Mouse (Mus musculus): ENCODE results near the gene Calhm3.

Gene Calhm3

GRCm38 (mm10) chr19:47157664-47158063, at the start of gene Calhm3:
Gene Calhm3, minus strand, starts transcription at chr19:47157764.
- no peak for DNase-seq

DNA sequence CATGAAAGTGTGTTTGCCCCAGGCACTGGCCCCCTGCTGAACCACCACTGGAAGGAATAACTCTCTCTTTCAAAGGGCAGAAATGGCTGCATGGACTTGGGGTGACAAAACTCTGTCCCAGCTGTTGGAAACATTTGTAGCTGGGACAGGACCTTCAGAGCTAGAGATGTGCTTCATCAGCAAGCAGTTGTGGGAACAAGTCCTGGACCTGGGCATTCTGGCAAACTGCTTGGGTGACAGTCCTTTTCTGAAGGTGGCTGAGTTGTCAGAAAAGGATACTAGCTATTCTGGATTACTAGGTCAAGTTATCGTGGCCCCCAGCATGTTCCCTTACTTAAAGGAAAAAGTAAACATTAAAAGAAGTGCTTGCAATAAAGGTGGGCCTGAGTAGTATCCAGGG, 48.6 kb upstream of the Calhm3 start:
- no peak for DNase-seq

- no peak for DNase-seq
Observed at GRCm38 (mm10) chr19:47204653-47205052, 47.1 kb upstream of the Calhm3 start.

DNA sequence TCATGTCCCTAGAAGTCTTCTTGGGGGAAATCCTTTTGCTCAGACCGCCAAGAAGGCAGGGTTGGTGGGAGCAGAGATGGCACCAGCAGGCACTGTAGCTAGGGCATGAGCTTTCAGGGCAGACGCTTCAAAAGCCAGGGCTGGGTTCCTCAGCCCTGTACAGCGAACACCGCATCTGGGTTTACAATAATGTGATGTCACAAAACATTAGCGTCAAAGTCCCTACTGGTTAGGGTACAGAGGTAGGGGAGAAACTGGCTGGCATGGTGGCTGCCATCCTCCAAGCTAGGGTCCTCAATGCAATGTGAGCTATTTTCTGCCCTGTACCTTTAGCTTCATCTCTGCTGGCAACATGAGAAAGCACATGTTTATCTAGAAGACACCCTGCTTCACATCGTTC, 45.5 kb upstream of the Calhm3 start:
- DNase-seq = no peak

GRCm38 (mm10) chr19:47202429-47202828, 44.9 kb upstream of the Calhm3 start:
- DNase-seq = no peak

DNA sequence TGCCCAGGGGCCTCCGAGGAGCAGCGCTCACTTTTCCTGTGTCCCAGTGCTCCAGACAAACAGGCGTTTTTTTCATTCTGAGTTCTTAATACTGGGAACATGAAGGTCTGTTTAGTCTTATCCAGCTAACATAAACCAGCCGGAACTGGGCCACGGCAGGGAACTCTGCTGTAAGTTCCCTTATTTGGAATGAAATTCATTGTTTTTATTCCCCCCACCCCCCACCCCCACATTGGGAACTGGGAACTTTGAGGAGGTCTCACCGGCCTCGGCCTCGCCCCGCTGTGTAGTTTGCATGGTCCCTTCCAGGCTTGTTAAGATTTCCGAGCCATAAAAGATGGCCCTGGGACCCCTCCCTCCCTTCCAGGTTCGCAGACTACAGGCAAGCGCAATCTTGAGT, 44.4 kb upstream of the Calhm3 start:
- DNase-seq = no peak

- no peak for DNase-seq
Observed at GRCm38 (mm10) chr19:47198671-47199350, 41.2 kb upstream of the Calhm3 start.

GRCm38 (mm10) chr19:47192158-47192557, 34.6 kb upstream of the Calhm3 start:
- DNase-seq = no peak

- DNase-seq = peak; percentile 78
Observed at GRCm38 (mm10) chr19:47188515-47189128, 31.1 kb upstream of the Calhm3 start.

DNA sequence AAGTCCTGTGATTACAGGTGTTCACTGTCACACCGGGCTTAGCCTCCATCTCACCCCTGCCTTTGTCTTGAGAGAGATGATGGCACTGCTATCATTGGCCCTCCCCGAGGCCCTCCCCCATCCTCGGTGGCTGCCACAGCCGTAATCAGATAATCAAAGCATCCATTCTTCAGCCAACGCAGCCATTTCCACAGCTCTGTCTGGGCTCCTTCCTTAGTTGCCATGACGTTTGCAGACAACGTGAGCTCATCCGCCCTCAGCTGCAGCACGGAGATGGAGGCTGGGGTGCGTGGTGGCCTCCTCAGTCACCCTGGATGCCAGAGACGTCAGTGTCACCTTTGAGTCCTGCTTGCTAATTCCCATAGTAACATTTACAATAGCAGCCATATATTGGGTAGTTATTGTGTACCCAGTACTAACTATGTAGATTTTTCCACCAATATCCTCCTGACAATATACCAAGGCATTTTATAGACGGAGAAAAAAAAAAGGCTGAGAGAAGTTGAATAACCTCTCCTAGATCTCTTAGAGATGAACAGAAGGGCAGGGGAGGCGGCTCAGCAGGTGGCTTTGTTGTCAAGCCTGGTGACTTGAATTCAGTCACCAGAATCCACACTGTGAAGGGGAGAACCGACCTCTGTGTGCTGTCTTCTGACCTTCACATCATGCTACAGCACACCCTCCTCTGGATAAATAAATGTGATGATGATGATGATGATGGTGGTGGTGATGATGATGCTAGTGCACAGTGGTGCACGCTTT, 29.1 kb upstream of the Calhm3 start:
- peak; percentile 62 for DNase-seq

- DNase-seq = peak; percentile 15
Observed at GRCm38 (mm10) chr19:47184736-47185135, 27.2 kb upstream of the Calhm3 start.

DNA sequence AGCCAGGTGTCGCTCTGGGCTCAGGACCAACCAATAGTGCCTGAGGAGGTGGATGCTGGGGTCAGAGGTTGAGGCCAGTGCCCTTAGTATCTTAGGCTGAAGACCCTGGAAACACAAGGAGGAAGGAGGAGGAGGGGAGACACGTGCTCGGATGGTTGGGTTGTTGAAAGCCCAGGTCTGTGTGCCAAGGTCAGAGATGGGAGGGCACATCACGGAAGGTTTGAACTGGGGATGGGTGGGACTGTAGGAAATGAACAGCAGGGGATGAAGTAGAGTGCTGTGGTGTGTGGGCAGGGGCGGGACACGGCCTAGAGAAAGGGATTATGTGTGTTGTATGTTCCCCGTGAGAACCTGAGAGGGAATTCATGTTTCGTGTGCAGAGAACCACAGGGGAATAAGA, 26.7 kb upstream of the Calhm3 start:
- DNase-seq = peak; percentile 48

GRCm38 (mm10) chr19:47180011-47180410, 22.4 kb upstream of the Calhm3 start:
- peak; percentile 41 for DNase-seq

- DNase-seq = peak; percentile 82
Observed at GRCm38 (mm10) chr19:47179272-47179809, 21.8 kb upstream of the Calhm3 start.

DNA sequence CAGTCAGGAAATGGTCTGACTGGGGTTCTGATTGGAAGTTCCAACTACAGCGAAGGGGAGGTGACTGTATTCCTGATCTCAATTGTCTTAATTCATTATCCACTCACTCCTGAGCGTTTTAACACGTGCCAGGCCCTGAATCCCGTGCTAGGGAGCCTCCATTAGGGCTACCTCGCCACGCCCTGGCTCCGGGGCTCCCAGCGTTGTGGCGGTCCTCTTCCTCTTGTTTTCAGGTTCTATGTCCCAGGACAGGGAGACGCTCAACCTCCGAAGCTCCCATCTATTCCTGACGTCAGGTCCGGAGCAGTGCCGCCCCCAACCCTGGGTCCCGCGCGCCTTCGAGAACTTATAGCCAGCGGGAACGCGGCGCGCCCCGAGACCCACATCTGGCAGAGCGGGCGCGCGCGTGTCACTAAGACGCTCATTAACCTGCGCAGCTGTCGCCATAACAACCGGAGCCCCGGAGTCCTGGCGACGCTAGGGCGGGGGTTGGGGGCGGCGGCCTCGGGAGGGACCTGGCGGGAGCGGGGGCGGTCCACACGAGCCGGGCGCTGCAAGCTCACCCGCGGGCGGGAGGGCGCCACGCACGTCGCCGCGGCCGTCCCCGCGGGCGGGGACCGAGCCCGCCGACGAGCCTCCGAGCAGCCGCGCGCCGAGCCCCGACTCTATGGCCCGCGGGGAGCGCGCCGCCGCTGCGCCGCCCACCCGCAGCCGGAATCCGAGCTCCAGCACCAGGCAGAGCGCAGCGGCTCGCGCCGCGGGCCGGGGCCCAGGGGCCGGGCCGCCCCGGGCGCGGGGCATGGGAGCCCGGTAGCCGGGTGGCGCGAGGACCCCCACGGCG, 21.1 kb upstream of the Calhm3 start, which contains the start of gene Neurl1a:
TSS of gene Neurl1a (plus strand) at position 390 of the 841 bp plus-strand sequence.
- peak; percentile 83 for DNase-seq

- DNase-seq = peak; percentile 80
Observed at GRCm38 (mm10) chr19:47178001-47178400, 20.4 kb upstream of the Calhm3 start.

GRCm38 (mm10) chr19:47176916-47177505, 19.4 kb upstream of the Calhm3 start:
- DNase-seq = peak; percentile 36

DNA sequence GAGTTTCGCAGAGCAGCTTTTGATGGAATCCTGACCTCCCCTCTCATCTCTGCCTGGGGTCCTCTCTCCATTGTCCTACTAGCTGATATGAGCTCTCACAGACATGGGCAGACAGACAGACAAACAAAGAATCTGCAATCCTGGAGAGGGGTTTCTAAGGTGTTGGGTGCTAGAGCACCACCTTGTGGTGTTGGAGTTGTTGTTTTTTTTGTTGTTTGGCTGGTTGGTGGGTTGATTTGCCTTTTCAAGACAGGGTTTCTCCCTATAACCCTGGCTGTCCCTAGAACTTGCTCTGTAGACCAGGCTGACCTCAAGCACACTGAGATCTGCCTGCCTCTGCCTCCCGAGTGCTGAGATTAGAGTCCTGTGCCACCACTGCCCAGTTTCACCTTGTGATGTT, 17.9 kb upstream of the Calhm3 start:
- no peak for DNase-seq

- DNase-seq = peak; percentile 58
Observed at GRCm38 (mm10) chr19:47174515-47174914, 17.0 kb upstream of the Calhm3 start.

DNA sequence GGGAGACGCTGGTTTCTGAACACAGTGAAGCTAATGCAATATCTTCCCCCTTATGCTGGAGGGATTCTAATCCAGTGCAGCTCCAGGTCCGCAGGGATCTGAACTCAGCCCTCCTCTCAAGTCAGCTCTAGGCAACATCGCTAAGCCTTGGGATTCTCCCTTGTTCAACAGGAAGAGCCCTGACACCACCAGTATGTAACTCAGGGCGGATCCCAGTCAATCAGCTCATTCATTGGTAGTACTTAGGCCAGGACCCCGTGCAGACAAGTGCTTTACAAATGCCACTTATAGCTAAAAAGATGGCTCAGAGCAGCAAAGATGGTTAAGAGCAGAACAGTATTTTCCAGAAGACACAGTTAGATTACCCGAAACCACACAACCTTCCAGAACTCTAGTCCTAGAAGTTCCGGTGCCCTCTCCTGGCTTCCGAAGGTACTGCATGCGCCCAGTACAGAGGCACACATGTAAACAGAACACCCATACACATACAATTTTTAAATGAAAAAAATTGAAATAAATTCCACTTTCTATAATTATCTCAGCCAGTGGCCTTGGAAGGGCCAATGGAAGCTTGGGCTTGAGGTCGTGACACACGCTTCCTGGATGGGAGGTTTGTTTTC, 11.3 kb upstream of the Calhm3 start:
- peak; percentile 71 for DNase-seq

GRCm38 (mm10) chr19:47168223-47168622, 10.7 kb upstream of the Calhm3 start:
- peak; percentile 43 for DNase-seq
